Mouse (Mus musculus) midbrain, embryonic 11.5 days (tissue): ENCODE measurements at regions not wholly inside any gene's neighbourhood (a gene's known extent, or its start where the extent isn't known, plus 50 kb on each side); places are given as distances from the start of the nearest gene placed in this dataset.

ENCODE experiments used
- ATAC-seq: fragments of 200-750 bp; cut with Nextera tagmentation; 2 replicates; pipeline ENCODE4 v1.8.0; 2017; ENCODE audit warnings: moderate TSS enrichment, moderate library complexity; ENCODE audit not compliant: low FRiP score
- DNase-seq: peaks from one replicate; pipeline ENCODE4 v3.0.0; 2015; ENCODE audit warnings: low spot score; ENCODE audit errors: missing footprints
- H3K27ac ChIP-seq: fragments of 300-500 bp; sonication (generic); 2 replicates; pipeline ENCODE4 v1.5.1; 2014; ENCODE audit warnings: low read depth, low read length
- H3K27me3 ChIP-seq: fragments of 300-500 bp; sonication (generic); 2 replicates; pipeline ENCODE4 v1.6.1; 2014; ENCODE audit warnings: mild to moderate bottlenecking, low read length, moderate library complexity, mixed read lengths; ENCODE audit not compliant: control insufficient read depth, insufficient read depth
- H3K36me3 ChIP-seq: fragments of 300-500 bp; sonication (generic); 2 replicates; pipeline ENCODE4 v1.6.1; 2014; ENCODE audit warnings: mild to moderate bottlenecking, low read length, moderate library complexity, mixed read lengths; ENCODE audit not compliant: control insufficient read depth, insufficient read depth
- H3K4me1 ChIP-seq: fragments of 300-500 bp; sonication (generic); 2 replicates; pipeline ENCODE4 v1.6.1; 2014; ENCODE audit warnings: low read length; ENCODE audit not compliant: control insufficient read depth, insufficient read depth
- H3K4me2 ChIP-seq: fragments of 300-500 bp; sonication (generic); 2 replicates; pipeline ENCODE4 v1.6.1; 2014; ENCODE audit warnings: mild to moderate bottlenecking, moderate library complexity
- H3K4me3 ChIP-seq: fragments of 300-500 bp; sonication (generic); 2 replicates; pipeline ENCODE4 v1.5.1; 2014; ENCODE audit warnings: low read depth, low read length
- H3K9ac ChIP-seq: fragments of 300-500 bp; sonication (generic); 2 replicates; pipeline ENCODE4 v1.6.1; 2014; ENCODE audit warnings: low read length
- H3K9me3 ChIP-seq: fragments of 300-500 bp; sonication (generic); 2 replicates; pipeline ENCODE4 v1.6.1; 2016; ENCODE audit warnings: low read length; ENCODE audit not compliant: control insufficient read depth
- WGBS: fragments of 180-500 bp; shearing (Covaris S2); extraction: QIAGEN DNeasy Blood & Tissue Kit; methylation state at CpG from one replicate; pipeline ENCODE4 v1.1.7; 2014; 5-methylcytosine and 5-hydroxymethylcytosine counted together

DNA sequence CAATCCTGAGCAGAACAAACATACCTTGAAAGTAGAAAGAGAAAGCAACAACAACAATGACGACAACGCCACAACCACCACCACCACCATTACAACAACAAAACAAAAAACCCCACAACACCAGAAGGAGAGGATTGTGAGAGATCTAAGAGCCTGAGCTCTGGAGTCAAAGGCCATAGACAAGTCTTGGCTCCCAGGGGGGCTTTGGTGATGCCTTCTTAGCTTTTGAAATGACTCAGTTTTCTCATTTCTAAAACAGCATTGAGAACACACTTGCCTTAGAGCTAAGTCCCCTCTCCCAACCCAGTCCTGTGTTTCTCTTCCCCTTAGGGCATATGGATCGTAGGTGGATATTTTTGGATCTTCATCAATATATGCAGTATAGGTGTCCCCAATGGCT lies 112.2 kb downstream of the Kif20b start:
- WGBS: 89% methylated on average over 3 of the region's 3 CpGs
- no peaks in the 10 kb centered on the region for H3K4me1 ChIP-seq
- H3K9ac ChIP-seq: no peak overlapping the region
- no peaks in the 10 kb centered on the region for H3K9me3 ChIP-seq
- H3K4me3 ChIP-seq: no peak overlapping the region
- no peaks in the 10 kb centered on the region for H3K27me3 ChIP-seq
- ATAC-seq: no peak
- H3K36me3 ChIP-seq: no peaks in the 10 kb centered on the region
- no peak for DNase-seq
- no peak overlapping the region for H3K4me2 ChIP-seq
- H3K27ac ChIP-seq: no peak overlapping the region

DNA sequence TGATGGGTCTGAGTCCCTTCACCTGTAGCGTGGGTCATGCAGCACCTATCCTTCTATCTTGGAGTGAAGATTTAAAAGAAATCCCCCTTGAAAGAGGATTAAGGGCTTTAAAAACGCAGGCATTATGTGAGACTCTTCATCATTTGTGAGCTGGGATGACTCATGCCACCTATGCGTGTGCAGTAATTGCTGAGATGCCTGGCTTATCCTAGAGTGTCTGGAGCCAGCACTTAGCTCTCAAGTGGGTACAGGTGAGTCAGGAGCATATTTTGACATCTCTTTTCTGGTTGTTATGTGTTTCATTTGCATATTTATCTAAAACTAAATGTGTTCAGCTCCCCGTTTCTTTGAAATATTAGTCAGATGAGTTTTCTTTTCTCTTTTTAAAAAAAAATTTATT lies 123.4 kb downstream of the Kif20b start:
- H3K9me3 ChIP-seq: no peaks in the 10 kb centered on the region
- ATAC-seq (no peak), DNase-seq (no peak)
- no peaks in the 10 kb centered on the region for H3K36me3 ChIP-seq
- H3K27me3 ChIP-seq: no peaks in the 10 kb centered on the region
- H3K9ac ChIP-seq: no peak overlapping the region
- no peak overlapping the region for H3K4me3 ChIP-seq
- no peak overlapping the region for H3K27ac ChIP-seq
- whole genome bisulfite sequencing: 72% methylated on average over 4 of the region's 4 CpGs
- H3K4me1 ChIP-seq: no peaks in the 10 kb centered on the region
- no peak overlapping the region for H3K4me2 ChIP-seq

DNA sequence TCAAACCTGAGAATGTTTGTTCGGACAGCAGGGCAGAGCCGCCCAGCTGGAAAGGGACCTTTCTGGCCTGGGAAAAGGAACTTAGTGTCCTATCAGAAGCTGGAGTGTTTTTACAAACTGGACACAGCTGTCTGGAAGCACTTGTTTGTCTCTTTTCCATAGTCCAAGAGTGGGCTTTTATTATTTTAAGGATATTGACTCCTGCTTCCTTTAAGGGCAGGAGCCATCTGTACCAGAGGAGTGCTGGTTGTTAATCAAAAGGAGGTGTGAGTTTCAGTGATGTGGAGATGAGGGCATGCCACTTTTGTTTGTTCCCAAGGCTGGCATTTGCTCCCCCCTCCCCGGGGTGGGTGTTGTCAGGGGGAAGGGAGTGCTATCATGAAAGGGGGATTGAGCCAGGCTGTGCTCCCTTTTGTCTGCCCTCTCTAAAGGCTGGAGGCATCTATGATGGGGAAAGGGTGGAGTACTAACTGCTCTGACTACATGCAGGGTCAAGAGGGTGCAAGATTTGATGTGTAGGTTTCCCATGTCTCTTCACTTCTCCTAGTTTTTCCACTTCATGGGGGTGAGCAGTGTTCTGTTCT lies 144.3 kb downstream of the Kif20b start:
- DNase-seq (peak; percentile 80), ATAC-seq (no peak)
- H3K9me3 ChIP-seq: no peaks in the 10 kb centered on the region
- no peak overlapping the region for H3K9ac ChIP-seq
- H3K27me3 ChIP-seq: no peaks in the 10 kb centered on the region
- no peak overlapping the region for H3K27ac ChIP-seq
- H3K36me3 ChIP-seq: no peaks in the 10 kb centered on the region
- WGBS: 66% methylated on average over 3 of the region's 3 CpGs
- no peak overlapping the region for H3K4me2 ChIP-seq
- H3K4me3 ChIP-seq: no peak overlapping the region
- H3K4me1 ChIP-seq: no peaks in the 10 kb centered on the region

DNA sequence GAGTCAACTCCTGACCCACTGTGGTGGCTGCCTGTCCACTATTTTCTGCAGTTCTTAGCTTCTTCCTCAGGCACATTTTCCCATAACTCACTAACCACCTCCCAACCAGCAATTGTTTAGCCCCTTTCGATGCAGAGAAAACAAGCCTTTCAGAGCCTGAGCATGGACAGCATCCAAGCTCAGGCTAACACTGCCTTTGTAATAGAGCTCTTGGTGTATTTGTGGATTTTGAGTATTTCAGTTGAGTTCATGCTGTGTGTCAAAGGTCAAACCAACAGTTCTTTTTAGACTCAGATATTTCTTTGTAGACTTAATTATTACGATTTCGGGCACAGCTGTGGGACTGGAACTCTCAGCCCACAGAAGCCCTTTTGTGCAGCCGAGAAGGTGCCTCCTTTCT lies 159.0 kb downstream of the Kif20b start:
- no peaks in the 10 kb centered on the region for H3K36me3 ChIP-seq
- WGBS: 43% methylated on average over 4 of the region's 4 CpGs
- ATAC-seq (no peak), DNase-seq (no peak)
- no peak overlapping the region for H3K27ac ChIP-seq
- no peaks in the 10 kb centered on the region for H3K27me3 ChIP-seq
- no peaks in the 10 kb centered on the region for H3K9me3 ChIP-seq
- no peak overlapping the region for H3K4me3 ChIP-seq
- no peak overlapping the region for H3K9ac ChIP-seq
- H3K4me1 ChIP-seq: no peaks in the 10 kb centered on the region
- H3K4me2 ChIP-seq: no peak overlapping the region

DNA sequence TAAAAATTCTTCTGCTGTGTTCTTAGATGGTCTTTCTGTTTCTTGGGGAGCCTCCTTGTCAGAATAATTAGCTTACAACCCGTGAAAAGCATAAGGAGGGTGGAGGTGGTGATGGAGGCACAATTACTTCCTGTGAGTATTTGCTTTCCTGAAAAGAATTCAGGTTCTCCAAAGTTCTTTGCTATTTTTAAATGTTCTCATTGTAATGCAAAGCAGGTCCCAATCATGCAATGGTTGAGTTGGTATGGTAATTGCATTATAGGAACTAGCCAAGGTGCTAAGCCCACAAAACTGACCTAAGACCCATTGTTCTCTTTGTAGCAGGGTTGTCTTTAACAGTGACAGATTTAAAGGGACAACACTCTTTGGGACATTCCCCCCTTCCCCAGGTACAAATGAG lies 179.1 kb downstream of the Kif20b start:
- no peak for DNase-seq
- H3K4me2 ChIP-seq: no peak overlapping the region
- no peak overlapping the region for H3K4me3 ChIP-seq
- WGBS: 8% methylated on average over 1 of the region's 1 CpGs
- H3K9me3 ChIP-seq: no peaks in the 10 kb centered on the region
- no peak for ATAC-seq
- no peak overlapping the region for H3K27ac ChIP-seq
- no peaks in the 10 kb centered on the region for H3K27me3 ChIP-seq
- H3K36me3 ChIP-seq: no peaks in the 10 kb centered on the region
- no peaks in the 10 kb centered on the region for H3K4me1 ChIP-seq
- no peak overlapping the region for H3K9ac ChIP-seq

DNA sequence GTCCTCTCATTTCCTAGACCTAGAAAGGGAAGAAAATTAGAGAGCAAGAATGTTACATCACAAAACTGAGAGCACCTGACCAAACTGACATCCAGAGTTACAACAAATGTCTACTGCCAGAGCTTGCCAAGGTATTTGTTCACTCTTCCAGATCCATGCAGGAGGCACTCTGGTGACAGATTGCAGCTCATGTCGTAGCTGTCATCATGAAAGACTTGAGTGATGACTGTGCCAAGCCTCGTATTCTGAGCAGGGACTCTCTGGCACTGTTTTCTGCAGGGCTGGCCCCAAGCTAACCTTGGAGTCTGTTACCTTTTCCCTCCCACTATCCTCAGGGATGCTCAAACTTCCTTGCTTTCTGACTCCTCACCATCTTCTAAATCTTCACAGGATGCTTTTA lies 192.2 kb downstream of the Kif20b start:
- H3K36me3 ChIP-seq: no peaks in the 10 kb centered on the region
- H3K9me3 ChIP-seq: no peaks in the 10 kb centered on the region
- no peaks in the 10 kb centered on the region for H3K27me3 ChIP-seq
- ATAC-seq: no peak
- H3K4me1 ChIP-seq: no peaks in the 10 kb centered on the region
- H3K9ac ChIP-seq: no peak overlapping the region
- no peak overlapping the region for H3K27ac ChIP-seq
- no peak for DNase-seq
- H3K4me2 ChIP-seq: no peak overlapping the region
- 78% methylated on average over 2 of the region's 2 CpGs for WGBS
- no peak overlapping the region for H3K4me3 ChIP-seq

DNA sequence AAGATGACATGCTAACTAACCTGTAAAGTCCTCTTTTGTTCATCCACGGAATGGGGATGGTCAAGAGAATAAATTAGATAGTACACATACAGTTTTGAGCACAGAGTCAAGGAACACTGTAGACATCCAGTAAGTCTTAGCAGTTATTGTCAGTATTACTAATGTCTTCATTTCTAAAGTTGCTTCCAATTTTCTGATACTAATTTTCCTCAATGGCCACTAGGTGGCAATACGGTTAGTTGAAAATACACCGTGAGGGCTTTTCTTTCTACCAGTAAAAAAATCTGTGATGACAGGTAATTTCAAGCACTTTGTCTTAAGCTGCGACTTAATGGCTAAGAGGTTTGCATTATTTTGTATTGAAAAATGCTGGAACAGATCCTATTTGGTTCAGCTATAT lies 203.1 kb downstream of the Kif20b start:
- Histone ChIP-seq H3K4me2 (no peak overlapping the region), H3K4me3 (no peak overlapping the region), H3K27ac (no peak overlapping the region), H3K9me3 (no peaks in the 10 kb centered on the region), H3K27me3 (no peaks in the 10 kb centered on the region), H3K9ac (no peak overlapping the region), H3K36me3 (no peaks in the 10 kb centered on the region), H3K4me1 (no peaks in the 10 kb centered on the region)
- 27% methylated on average over 4 of the region's 4 CpGs for WGBS
- DNase-seq (peak; percentile 86), ATAC-seq (no peak)

DNA sequence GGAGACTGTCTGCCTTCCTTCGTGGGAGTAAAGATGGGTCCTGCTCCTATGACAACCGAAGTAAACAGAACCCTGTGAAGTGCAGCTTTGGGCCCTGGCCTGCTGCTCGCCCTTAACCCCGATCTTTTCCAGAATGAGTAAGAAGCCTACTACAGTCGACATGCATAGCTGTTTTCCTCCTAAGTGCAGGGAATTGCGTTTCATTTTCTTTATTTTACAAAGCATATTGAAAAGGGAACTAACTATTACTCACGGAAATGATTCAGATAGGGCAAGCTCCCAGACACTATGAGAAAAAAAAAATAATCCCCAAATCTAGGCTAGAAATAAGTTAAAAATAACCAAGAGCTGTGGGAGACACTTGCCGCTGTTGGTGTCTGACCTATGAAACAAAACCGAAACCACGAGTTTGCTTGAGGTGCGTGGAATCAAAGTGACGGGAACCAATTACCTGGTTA lies 204.5 kb downstream of the Kif20b start:
- 84% methylated on average over 12 of the region's 12 CpGs for WGBS
- no peak for ATAC-seq
- H3K27me3 ChIP-seq: no peaks in the 10 kb centered on the region
- H3K9ac ChIP-seq: no peak overlapping the region
- no peak for DNase-seq
- H3K4me3 ChIP-seq: no peak overlapping the region
- no peaks in the 10 kb centered on the region for H3K36me3 ChIP-seq
- H3K27ac ChIP-seq: no peak overlapping the region
- H3K9me3 ChIP-seq: no peaks in the 10 kb centered on the region
- no peak overlapping the region for H3K4me2 ChIP-seq
- H3K4me1 ChIP-seq: no peaks in the 10 kb centered on the region

DNA sequence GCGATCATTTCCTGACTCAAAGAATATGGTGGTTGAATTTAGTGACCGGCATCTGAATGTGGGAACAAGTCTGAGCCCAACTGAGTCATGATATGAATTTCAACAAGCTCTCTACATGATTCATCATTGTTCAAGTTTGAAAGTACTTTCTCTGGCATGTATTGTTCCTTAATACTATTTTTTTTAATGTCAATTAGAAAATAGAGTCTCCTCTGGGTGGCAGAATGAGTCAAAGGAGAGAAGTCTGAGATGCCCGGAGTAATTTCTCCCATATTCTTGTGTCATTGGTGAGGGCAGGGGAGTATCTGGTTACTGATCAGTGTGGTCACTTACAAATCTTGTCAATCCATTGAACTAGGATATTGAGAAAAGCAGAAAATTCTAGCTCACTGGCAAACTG lies 205.9 kb downstream of the Kif20b start:
- no peak overlapping the region for H3K27ac ChIP-seq
- no peaks in the 10 kb centered on the region for H3K27me3 ChIP-seq
- H3K9me3 ChIP-seq: no peaks in the 10 kb centered on the region
- 86% methylated on average over 3 of the region's 3 CpGs for WGBS
- ATAC-seq (no peak), DNase-seq (no peak)
- no peak overlapping the region for H3K4me2 ChIP-seq
- H3K9ac ChIP-seq: no peak overlapping the region
- H3K4me3 ChIP-seq: no peak overlapping the region
- H3K4me1 ChIP-seq: no peaks in the 10 kb centered on the region
- no peaks in the 10 kb centered on the region for H3K36me3 ChIP-seq

DNA sequence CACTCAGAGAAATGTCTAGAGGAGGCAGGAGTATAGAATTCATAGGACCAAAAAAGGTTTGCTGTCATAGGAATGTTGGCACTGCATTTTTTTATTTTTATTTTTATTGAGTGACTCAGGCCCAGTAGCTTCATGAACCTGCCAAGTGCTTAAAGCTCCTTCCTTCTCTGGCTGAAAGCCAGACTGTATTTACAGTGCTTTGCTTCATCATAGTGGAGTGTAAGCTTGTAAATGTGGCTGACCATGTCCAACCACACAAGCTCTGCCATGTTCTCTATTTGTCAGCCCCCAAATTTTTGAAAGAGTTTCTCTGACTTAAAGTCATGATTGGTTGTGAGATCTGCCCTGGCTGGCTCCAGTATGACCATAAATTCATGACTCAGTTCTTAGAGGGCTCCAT lies 221.0 kb downstream of the Kif20b start:
- DNase-seq (no peak), ATAC-seq (no peak)
- Histone ChIP-seq H3K36me3 (no peaks in the 10 kb centered on the region), H3K9ac (no peak overlapping the region), H3K9me3 (no peaks in the 10 kb centered on the region), H3K4me2 (no peak overlapping the region), H3K27ac (no peak overlapping the region), H3K4me3 (no peak overlapping the region), H3K4me1 (no peaks in the 10 kb centered on the region), H3K27me3 (no peaks in the 10 kb centered on the region)
